Mouse (Mus musculus): Measurements from ENCODE around the gene Tsc2. TPM values are rescaled to one million over a fixed set of nuclear protein-coding genes. Genes with fewer than 3 reads are reported as not detected.

The Tsc2 gene
- polyA plus RNA-seq, 1 experiment from 2014 or later, result 43.4 TPM

DNA sequence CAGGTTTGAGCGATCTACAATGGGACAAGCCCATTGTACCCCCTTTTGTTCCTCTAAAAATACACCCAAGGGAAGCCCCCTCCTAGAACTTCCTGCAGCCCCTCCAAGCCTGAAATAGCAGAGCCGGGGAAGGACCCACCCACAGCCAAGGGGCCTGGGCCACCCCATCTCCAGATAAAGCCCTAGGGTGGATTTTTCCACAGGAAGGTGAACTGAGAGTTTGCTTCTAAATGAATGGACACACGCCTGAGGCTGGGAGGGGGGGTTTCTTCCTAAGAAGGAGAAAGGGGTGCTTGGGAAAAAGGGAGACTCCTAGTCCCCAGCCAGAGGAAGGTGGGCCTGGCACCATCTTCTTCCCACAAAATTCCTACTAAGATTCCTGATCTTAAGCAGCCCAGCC, 13.5 kb upstream of the Tsc2 start:
- peak; percentile 20; the same call in 1 of the 2 replicates for ATAC-seq (ENCODE audit: extremely low read depth, insufficient number of reproducible peaks, low FRiP score, low TSS enrichment)
- Histone ChIP-seq H3K27me3 (replicated peaks) (peaks cover 54% of the 10 kb centered on the region), H3K4me2 (peak overlapping the region; percentile 49; the same call in 1 of the 2 replicates), H3K9ac (peak overlapping the region; percentile 38), H3K27ac (replicated peaks) (peak overlapping the region; percentile 87), H3K4me1 (peaks cover 57% of the 10 kb centered on the region), H3K4me3 (no peak overlapping the region), H3K9me3 (no peaks in the 10 kb centered on the region), H3K36me3 (peaks cover 21% of the 10 kb centered on the region)
- WGBS, result 45% methylated on average over 3 of the region's 3 CpGs

DNA sequence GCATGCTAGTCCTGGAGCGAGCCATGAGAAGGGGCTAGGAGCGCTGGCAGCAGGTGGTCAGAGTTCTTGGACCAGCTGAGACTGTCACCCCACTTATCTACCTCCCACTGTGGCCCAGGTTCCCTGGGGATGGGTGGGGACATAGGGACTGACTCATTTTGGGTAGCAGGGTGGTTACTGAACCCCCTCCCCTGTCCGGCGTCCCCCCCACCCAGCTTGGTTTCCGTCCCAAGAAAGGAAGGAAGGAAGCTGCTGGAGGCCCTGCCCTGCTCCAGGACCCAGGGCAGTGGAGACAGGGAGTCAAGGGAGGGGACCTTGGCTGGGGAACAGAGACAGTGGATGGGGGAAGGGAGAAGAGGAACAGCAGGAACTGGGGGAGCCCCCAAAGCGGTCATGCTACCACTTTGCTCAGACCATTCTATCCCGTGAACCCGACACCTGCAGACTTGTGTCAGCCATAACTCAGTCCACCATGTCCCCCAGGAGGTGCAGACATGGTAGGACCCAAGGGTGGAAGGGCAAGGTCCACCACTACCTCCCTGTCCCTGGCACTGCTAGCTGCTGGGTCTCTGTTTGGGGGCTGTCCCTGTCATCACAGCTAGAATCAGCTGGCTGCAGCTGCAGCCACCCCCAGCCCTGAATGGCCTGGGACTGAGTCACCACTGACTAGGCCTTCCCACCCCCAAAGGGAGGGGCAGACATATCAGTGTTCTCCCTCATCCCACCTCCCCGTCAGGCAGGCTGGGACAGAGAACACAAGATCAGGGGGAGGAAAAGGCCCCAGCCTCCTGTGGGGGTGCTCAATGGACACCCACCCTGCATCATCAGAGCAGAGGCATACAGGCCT, 12.7 kb upstream of the Tsc2 start:
- H3K4me1 ChIP-seq, result peaks cover 56% of the 10 kb centered on the region
- no peaks in the 10 kb centered on the region for H3K9me3 ChIP-seq
- H3K27ac ChIP-seq (replicated peaks), result peak overlapping the region; percentile 87
- H3K4me2 ChIP-seq, result peak overlapping the region; percentile 49
- 60% methylated on average over 9 of the region's 9 CpGs for WGBS
- peak overlapping the region; percentile 12 for H3K4me3 ChIP-seq
- peak overlapping the region; percentile 38 for H3K9ac ChIP-seq
- peaks cover 48% of the 10 kb centered on the region for H3K27me3 ChIP-seq (replicated peaks)
- H3K36me3 ChIP-seq, result peaks cover 29% of the 10 kb centered on the region
- ATAC-seq (ENCODE audit: extremely low read depth, insufficient number of reproducible peaks, low FRiP score, low TSS enrichment), result 0 out of 2 replicates have a peak, but pooled peaks have one; percentile 15

DNA sequence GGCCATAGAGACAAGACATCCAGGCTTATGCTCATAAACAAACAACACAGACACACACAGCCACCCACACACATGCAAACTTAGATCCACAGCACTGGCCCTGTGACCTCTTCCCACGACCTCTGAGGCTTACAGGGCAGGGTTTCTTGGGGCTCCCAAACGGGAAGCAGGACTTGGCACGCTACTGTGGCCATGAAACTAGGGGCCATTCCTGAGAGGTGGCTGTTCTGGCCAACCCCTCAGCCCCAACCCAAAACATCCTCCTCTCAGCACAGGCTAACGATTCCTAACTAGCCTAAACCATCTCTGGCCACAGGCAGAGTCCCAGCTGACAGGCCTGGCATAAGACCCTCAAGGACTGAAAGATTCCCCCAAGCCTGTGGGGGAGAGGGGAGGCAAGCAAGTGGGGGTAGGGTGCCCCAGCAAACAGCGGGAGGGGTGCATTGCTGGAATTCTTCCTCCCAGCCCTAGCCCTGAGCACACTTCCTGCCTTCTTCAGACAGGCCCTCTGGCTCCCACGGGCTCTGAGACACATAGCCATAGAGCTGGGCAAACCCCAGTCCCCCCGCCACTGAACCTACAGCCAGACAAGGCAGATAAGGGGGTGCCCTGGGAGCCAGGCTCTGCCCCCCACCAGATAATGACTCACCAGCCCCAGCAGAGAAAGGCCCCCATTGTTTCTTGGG, 11.7 kb upstream of the Tsc2 start:
- Histone ChIP-seq H3K27ac (replicated peaks) (peak overlapping the region; percentile 87), H3K4me1 (peaks cover 58% of the 10 kb centered on the region), H3K9ac (peak overlapping the region; percentile 38), H3K36me3 (peaks cover 38% of the 10 kb centered on the region), H3K4me3 (peak overlapping the region; percentile 12), H3K9me3 (no peaks in the 10 kb centered on the region), H3K4me2 (peak overlapping the region; percentile 49), H3K27me3 (replicated peaks) (peaks cover 45% of the 10 kb centered on the region)
- ATAC-seq (ENCODE audit: extremely low read depth, insufficient number of reproducible peaks, low FRiP score, low TSS enrichment), result no peak
- WGBS, result 34% methylated on average over 7 of the region's 7 CpGs

DNA sequence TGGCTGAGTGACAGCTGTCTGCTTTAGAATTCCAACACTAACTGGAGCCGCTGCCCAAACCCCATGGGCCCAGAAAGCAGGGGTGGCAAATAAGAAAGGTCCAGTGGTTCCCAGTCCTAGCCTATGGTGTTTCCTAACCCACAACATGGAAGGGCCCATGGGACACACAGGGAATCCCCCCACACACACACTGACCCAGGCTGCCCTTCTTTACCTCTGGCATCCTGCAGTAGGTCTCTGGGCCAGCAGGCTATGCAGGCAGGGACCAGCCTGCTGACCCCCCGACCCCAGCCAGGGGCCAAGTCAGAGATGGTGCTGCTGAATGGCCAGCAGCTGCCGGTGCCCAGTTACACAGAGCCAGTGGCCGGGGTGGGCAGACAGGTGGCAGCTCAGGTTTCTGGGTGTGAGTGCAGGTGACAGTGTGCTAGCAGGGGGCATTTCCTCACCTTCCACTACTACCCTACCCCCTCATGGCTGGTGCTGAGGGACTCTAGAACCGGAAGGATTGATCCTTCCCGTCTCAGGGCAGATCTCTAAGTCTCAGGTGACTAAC, 10.4 kb upstream of the Tsc2 start:
- H3K27me3 ChIP-seq (replicated peaks), result peaks cover 48% of the 10 kb centered on the region
- 71% methylated on average over 6 of the region's 6 CpGs for WGBS
- H3K27ac ChIP-seq (replicated peaks), result no peak overlapping the region
- ATAC-seq (ENCODE audit: extremely low read depth, insufficient number of reproducible peaks, low FRiP score, low TSS enrichment), result no peak
- H3K4me1 ChIP-seq, result peaks cover 57% of the 10 kb centered on the region
- H3K9me3 ChIP-seq, result no peaks in the 10 kb centered on the region
- H3K4me2 ChIP-seq, result no peak overlapping the region
- peaks cover 48% of the 10 kb centered on the region for H3K36me3 ChIP-seq
- no peak overlapping the region for H3K4me3 ChIP-seq
- no peak overlapping the region for H3K9ac ChIP-seq

DNA sequence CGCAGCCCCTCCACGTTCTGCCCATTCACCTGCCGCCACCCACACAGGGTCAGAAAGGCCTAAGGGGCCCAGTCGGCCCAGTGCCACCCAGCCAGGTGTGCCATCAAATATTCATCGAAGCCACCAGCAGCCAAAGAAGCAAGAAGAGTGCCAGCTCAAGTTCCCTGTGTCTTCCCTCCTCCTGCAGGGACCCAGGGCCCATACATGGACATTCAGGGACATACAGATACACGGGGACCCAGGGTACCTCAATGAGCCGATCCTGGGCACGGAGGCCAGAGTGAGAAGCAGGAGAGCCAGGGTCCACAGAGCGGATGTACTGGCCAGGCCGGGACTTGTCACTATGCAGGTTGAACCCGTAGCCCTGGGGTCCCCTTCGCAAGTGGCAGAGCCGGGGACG, 9.5 kb upstream of the Tsc2 start:
- Histone ChIP-seq H3K36me3 (peaks cover 48% of the 10 kb centered on the region), H3K4me1 (peaks cover 56% of the 10 kb centered on the region), H3K4me2 (no peak overlapping the region), H3K9me3 (no peaks in the 10 kb centered on the region), H3K27ac (replicated peaks) (no peak overlapping the region), H3K9ac (no peak overlapping the region), H3K4me3 (no peak overlapping the region), H3K27me3 (replicated peaks) (peaks cover 49% of the 10 kb centered on the region)
- ATAC-seq (ENCODE audit: extremely low read depth, insufficient number of reproducible peaks, low FRiP score, low TSS enrichment), result no peak
- WGBS, result 82% methylated on average over 14 of the region's 14 CpGs

DNA sequence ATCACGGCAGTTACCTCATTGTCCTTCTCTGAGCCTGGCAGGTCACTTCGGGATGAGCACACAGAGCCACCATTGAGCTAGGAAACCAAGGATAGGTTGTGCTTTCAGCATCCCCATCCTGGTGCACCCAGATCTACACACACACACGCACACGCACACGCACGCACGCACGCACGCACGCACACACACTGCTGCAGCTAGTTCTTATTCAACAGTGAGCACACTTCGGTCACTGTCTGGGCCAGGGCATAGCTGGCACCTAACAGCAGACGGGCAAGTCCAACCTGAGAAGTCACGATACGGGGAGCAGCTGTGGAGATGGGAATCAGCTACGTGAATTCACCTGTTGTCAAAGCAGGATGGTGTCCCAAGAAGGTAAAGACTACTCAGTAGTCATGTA, 8.2 kb upstream of the Tsc2 start:
- peaks cover 48% of the 10 kb centered on the region for H3K36me3 ChIP-seq
- no peak overlapping the region for H3K4me3 ChIP-seq
- WGBS, result 90% methylated on average over 15 of the region's 15 CpGs
- peaks cover 57% of the 10 kb centered on the region for H3K4me1 ChIP-seq
- H3K27me3 ChIP-seq (replicated peaks), result peaks cover 56% of the 10 kb centered on the region
- no peaks in the 10 kb centered on the region for H3K9me3 ChIP-seq
- no peak overlapping the region for H3K4me2 ChIP-seq
- H3K9ac ChIP-seq, result no peak overlapping the region
- H3K27ac ChIP-seq (replicated peaks), result 0 out of 2 replicates have a peak overlapping the region, but pooled peaks have one; percentile 68
- ATAC-seq (ENCODE audit: extremely low read depth, insufficient number of reproducible peaks, low FRiP score, low TSS enrichment), result no peak

DNA sequence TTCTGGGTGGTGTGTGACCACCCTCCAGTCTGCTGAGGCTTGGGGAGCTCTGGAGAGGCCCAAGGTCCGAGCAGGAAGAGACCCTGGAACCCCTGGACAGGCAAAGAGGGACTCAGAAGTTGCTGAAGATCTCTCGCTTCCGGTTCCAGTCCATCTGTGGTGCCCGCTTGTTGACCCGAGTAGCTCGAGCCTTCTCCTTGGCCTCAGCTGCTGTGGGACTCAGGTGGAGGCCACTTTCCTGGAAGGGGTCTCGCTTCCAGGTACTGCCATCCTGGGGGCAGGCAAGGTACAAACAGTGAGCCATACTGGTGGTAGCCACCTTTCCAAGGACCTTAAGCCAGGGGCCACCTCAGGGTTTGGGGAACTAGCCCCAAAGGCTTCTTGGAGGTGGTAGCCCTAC, 7.7 kb upstream of the Tsc2 start:
- ATAC-seq (ENCODE audit: extremely low read depth, insufficient number of reproducible peaks, low FRiP score, low TSS enrichment), result no peak
- Histone ChIP-seq H3K27ac (replicated peaks) (peak overlapping the region; percentile 68), H3K9ac (0 out of 2 replicates have a peak overlapping the region, but pooled peaks have one; percentile 8), H3K4me3 (no peak overlapping the region), H3K36me3 (peaks cover 48% of the 10 kb centered on the region), H3K9me3 (no peaks in the 10 kb centered on the region), H3K27me3 (replicated peaks) (peaks cover 61% of the 10 kb centered on the region), H3K4me2 (no peak overlapping the region), H3K4me1 (peaks cover 57% of the 10 kb centered on the region)
- WGBS, result 87% methylated on average over 7 of the region's 7 CpGs

DNA sequence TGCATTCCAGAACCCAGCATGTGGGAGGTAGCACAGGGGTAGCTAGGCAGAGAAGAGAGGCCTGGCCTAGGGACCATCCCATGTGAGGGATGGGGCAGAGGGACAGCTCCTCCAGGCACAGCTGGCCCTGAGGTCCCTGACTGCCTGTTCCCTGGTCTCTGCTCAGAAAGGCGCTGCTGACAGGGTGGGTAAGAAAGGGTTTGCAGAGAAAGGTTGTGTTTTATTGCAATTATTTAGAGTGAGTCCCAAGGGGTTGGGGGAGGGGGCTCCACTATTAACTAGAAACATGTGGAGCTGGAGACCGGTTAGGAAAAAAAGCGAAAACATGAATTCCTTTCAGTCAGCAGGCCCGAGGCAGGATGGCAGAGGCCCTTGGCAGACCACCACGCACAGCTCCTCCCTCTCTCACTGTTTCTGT, 7.2 kb upstream of the Tsc2 start:
- H3K4me3 ChIP-seq, result no peak overlapping the region
- no peak overlapping the region for H3K4me2 ChIP-seq
- no peak for ATAC-seq (ENCODE audit: extremely low read depth, insufficient number of reproducible peaks, low FRiP score, low TSS enrichment)
- peaks cover 66% of the 10 kb centered on the region for H3K27me3 ChIP-seq (replicated peaks)
- peaks cover 57% of the 10 kb centered on the region for H3K4me1 ChIP-seq
- H3K27ac ChIP-seq (replicated peaks), result peak overlapping the region; percentile 68
- H3K36me3 ChIP-seq, result peaks cover 48% of the 10 kb centered on the region
- 47% methylated on average over 5 of the region's 5 CpGs for WGBS
- H3K9ac ChIP-seq, result 0 out of 2 replicates have a peak overlapping the region, but pooled peaks have one; percentile 8
- no peaks in the 10 kb centered on the region for H3K9me3 ChIP-seq

DNA sequence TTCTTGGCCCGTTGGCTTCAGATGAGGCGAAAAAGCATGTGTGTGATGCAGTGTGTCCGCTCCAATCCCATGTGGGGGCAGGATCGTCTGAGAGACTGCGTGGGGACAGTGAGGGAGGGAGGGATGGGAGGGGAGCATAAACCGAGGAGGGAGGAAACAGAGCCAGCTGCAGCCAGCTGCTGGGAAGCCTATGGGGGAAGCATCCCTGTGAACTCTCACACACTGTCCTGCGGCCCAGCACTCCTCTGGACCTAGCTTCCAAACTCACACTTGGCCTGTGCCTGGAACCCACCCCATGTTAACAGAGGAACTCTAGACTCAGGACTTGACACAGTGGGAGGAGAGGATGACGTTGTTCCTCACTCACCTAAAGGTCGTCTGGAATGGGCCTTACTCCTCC, 6.4 kb upstream of the Tsc2 start:
- H3K4me2 ChIP-seq, result no peak overlapping the region
- H3K4me1 ChIP-seq, result peaks cover 51% of the 10 kb centered on the region
- peak overlapping the region; percentile 68 for H3K27ac ChIP-seq (replicated peaks)
- peaks cover 48% of the 10 kb centered on the region for H3K36me3 ChIP-seq
- no peak overlapping the region for H3K4me3 ChIP-seq
- H3K9me3 ChIP-seq, result no peaks in the 10 kb centered on the region
- H3K27me3 ChIP-seq (replicated peaks), result peaks cover 73% of the 10 kb centered on the region
- 61% methylated on average over 9 of the region's 9 CpGs for WGBS
- H3K9ac ChIP-seq, result no peak overlapping the region
- no peak for ATAC-seq (ENCODE audit: extremely low read depth, insufficient number of reproducible peaks, low FRiP score, low TSS enrichment)

DNA sequence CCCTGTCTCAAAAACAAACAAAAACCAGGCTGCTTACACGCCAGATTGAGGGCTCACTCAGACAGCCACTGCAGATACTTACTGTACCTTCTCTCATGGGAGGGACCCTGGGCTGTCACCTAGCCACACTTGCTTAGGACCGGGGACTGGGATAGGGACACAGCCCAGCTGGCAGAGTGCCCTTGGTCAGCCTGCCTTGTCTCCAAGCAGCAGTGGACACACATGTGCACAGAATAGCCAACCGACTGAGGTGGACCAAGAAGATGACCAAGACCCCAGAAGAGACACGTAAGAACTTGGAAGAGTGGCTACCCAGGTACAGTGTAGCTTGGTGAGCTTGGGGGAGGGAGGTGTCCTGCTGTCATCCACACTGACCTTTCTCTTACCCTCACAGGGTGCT, 5.8 kb upstream of the Tsc2 start:
- Histone ChIP-seq H3K27me3 (replicated peaks) (peaks cover 72% of the 10 kb centered on the region), H3K4me3 (no peak overlapping the region), H3K9ac (no peak overlapping the region), H3K9me3 (no peaks in the 10 kb centered on the region), H3K36me3 (peaks cover 46% of the 10 kb centered on the region), H3K27ac (replicated peaks) (peak overlapping the region; percentile 68), H3K4me2 (no peak overlapping the region), H3K4me1 (peaks cover 52% of the 10 kb centered on the region)
- ATAC-seq (ENCODE audit: extremely low read depth, insufficient number of reproducible peaks, low FRiP score, low TSS enrichment), result no peak
- WGBS, result 74% methylated on average over 4 of the region's 4 CpGs

DNA sequence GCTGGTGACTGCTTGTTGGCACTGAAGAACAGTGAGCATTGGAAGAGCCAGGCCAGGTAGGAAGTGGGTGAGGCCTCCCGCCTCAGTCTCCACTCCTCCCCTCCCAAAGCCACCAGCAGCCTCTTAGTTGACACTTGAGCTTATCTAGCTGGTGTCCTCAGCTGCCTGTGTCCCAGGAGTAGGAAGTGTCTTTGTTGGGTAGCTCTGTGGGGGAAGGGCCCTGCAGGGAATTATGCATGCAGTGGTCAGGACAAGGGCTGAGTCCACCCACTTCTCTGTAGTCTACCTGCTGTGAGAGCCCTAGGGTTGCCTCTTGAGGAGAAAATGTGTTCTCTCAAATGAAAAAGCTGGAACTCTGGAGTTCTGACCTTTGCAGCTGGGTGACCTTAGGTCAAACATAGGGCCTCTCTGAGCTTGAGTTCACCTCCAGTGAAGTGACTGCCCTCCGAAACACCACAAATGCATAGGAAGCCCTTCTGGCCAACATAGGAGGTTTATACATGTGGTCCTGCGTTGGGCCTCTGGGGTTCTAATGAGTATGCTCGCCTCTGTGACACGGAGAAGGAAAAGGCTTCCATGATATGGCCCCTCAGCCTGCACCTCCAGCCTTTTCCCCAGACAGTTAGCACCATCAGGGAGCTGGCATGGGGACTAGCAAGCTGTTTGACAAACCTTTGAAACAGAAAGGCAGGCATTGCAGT, 4.5 kb upstream of the Tsc2 start:
- peaks cover 59% of the 10 kb centered on the region for H3K27me3 ChIP-seq (replicated peaks)
- H3K4me1 ChIP-seq, result peaks cover 59% of the 10 kb centered on the region
- 56% methylated on average over 5 of the region's 5 CpGs for WGBS
- no peak overlapping the region for H3K4me2 ChIP-seq
- peaks cover 34% of the 10 kb centered on the region for H3K36me3 ChIP-seq
- no peaks in the 10 kb centered on the region for H3K9me3 ChIP-seq
- ATAC-seq (ENCODE audit: extremely low read depth, insufficient number of reproducible peaks, low FRiP score, low TSS enrichment), result no peak
- H3K27ac ChIP-seq (replicated peaks), result no peak overlapping the region
- H3K4me3 ChIP-seq, result no peak overlapping the region
- 0 out of 2 replicates have a peak overlapping the region, but pooled peaks have one; percentile 14 for H3K9ac ChIP-seq

Measured in heart, embryonic 13.5 days (tissue).